Mouse (Mus musculus): ENCODE results near the gene Usp21. TPM values are rescaled to one million over a fixed set of nuclear protein-coding genes. Genes with fewer than 3 reads are reported as not detected.

Usp21 gene
- total and polyA plus RNA-seq, 3 experiments, result 10.0 to 66.4 TPM; not detected in 1

- H3K9me3 ChIP-seq (replicated peaks; ENCODE audit: insufficient read depth, low read length), result no peaks in the 10 kb centered on the region
- no peak within 1 kb of the TSS for H3K27ac ChIP-seq (ENCODE audit: control insufficient read depth, low read depth, low read length)
- peaks cover 2 to 20% of the 10 kb centered on the region in 2 experiments; a peak in 3 of 4 replicates for H3K4me1 ChIP-seq (ENCODE audit: control insufficient read depth in 1 of 2, insufficient read depth in 2 of 2, low read length in 2 of 2)
- H3K4me3 ChIP-seq (ENCODE audit: control insufficient read depth in 1 of 2, insufficient read depth in 1 of 2, low read depth in 2 of 2, low read length in 2 of 2), result no peak within 1 kb of the TSS
- no peak for DNase-seq (ENCODE audit: low read depth, low spot score)
- peaks cover 0 to 3% of the 10 kb centered on the region in 2 experiments; a peak in 1 of 4 replicates for H3K27me3 ChIP-seq (ENCODE audit: control insufficient read depth in 1 of 2, insufficient read depth in 2 of 2, low read length in 2 of 2)
- peaks cover 11% of the 10 kb centered on the region for H3K79me2 ChIP-seq (ENCODE audit: control insufficient read depth, insufficient read depth, low read length, poor library complexity)
- no peak for TF ChIP-seq CHD2 (IDR thresholded peaks at IDR 0.05; ENCODE audit: low read length)
- TF ChIP-seq ZMIZ1 (IDR thresholded peaks at IDR 0.05; ENCODE audit: low read depth, low read length), result no peak
- TF ChIP-seq GABPA (IDR thresholded peaks at IDR 0.05; ENCODE audit: low read depth, low read length), result no peak
- TF ChIP-seq ELF1 (IDR thresholded peaks at IDR 0.05; ENCODE audit: low read depth, low read length), result no peak
- TF ChIP-seq EP300 (IDR thresholded peaks at IDR 0.05; ENCODE audit: low read depth in 1 of 2, low read length in 2 of 2), result no peak
- TF ChIP-seq POLR2AphosphoS2 (IDR thresholded peaks at IDR 0.05; ENCODE audit: low read length), result no peak
- TF ChIP-seq MAZ (IDR thresholded peaks at IDR 0.05; ENCODE audit: low read depth, low read length), result no peak
- no peak for TF ChIP-seq TAL1 (IDR thresholded peaks at IDR 0.05; ENCODE audit: low read length)
- no peak for TF ChIP-seq RAD21 (IDR thresholded peaks at IDR 0.05; ENCODE audit: low read depth, low read length)
- TF ChIP-seq E2F4 (IDR thresholded peaks at IDR 0.05; ENCODE audit: borderline replicate concordance, low read depth, low read length), result no peak
- no peak for TF ChIP-seq SMC3 (IDR thresholded peaks at IDR 0.05; ENCODE audit: low read depth, low read length)
- TF ChIP-seq TBP (IDR thresholded peaks at IDR 0.05; ENCODE audit: low read depth, low read length), result no peak
- no peak for TF ChIP-seq NRF1 (IDR thresholded peaks at IDR 0.05; ENCODE audit: insufficient read depth, low read depth, low read length, poor library complexity, severe bottlenecking)
- no peak within 1 kb of the TSS for H3K9ac ChIP-seq (ENCODE audit: control insufficient read depth, low read depth, low read length, poor library complexity, severe bottlenecking)
- peaks cover 0 to 9% of the 10 kb centered on the region in 2 experiments; a peak in 2 of 4 replicates for H3K36me3 ChIP-seq (ENCODE audit: control insufficient read depth in 1 of 2, insufficient read depth in 2 of 2, low read length in 2 of 2)
These were observed 37.7 kb downstream of the Usp21 start, which contains the start of gene Adamts4 for GRCm38 (mm10) chr1:171249913-171250600. TSS of gene Adamts4 (plus strand) at chr1:171250421.

DNA sequence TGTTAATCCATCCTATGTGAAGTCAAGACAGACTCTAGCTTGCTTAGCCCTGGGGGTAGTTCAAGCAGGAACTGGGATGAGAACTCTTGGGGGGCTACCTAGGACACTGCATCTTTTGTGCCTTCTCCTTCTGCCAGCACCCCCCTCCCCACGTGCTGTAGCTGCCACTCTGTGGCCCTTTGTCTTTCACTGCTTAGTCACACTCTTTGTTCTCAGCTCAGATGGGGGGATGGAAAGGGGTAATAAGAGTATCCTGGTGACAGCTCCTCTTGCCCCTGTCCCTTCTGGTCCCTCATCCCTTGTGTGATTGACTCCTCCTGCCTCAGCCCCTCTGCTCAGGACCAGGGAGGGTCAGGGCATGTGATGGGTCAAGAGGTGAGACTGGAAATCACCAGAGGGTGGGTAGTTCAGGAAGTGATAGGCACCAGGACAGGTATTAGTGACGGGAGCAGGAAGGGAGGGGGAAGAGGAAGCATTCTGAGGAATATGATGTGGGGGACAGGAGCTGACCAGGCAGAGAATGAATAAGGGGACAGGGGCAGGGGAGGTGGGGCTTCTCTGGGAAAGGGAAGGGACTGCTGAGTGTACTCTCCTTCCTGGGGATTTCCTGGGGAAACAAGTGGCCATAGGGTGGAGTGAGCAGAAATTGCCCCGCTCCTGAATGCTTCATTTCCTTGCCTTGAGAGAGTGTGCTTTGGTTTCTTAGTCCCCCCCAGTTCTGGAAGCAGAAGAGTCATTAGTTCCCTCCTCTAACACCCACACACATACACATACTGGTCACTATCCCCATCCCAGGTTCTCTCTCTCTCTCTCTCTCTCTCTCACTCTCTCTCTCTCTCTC lies 39.2 kb downstream of the Usp21 start:
- TF ChIP-seq ZMIZ1 (IDR thresholded peaks at IDR 0.05; ENCODE audit: low read depth, low read length) (no peak), USF1 (IDR thresholded peaks at IDR 0.05; ENCODE audit: low read depth, low read length) (no peak), MYC (IDR thresholded peaks at IDR 0.05; ENCODE audit: low read depth, low read length) (no peak), ETS1 (IDR thresholded peaks at IDR 0.05; ENCODE audit: low read depth, low read length) (no peak), CTCF (IDR thresholded peaks at IDR 0.05 in 2 of 3, conservative IDR thresholded peaks at IDR 0.05 in 1 of 3; ENCODE audit: control insufficient read depth in 1 of 3, insufficient read depth in 1 of 3, low read depth in 2 of 3, low read length in 3 of 3, poor library complexity in 1 of 3, severe bottlenecking in 1 of 3) (no peak), USF2 (IDR thresholded peaks at IDR 0.05; ENCODE audit: borderline replicate concordance in 1 of 2, insufficient read depth in 1 of 2, low read depth in 1 of 2, low read length in 2 of 2) (no peak)
- H3K27ac ChIP-seq (ENCODE audit: control insufficient read depth, low read depth, low read length), result no peak overlapping the region
- peaks cover 2 to 21% of the 10 kb centered on the region in 2 experiments; a peak in 3 of 4 replicates for H3K4me1 ChIP-seq (ENCODE audit: control insufficient read depth in 1 of 2, insufficient read depth in 2 of 2, low read length in 2 of 2)
- H3K4me3 ChIP-seq (ENCODE audit: control insufficient read depth in 1 of 2, insufficient read depth in 1 of 2, low read depth in 2 of 2, low read length in 2 of 2), result no peak overlapping the region
- no peaks in the 10 kb centered on the region for H3K9me3 ChIP-seq (replicated peaks; ENCODE audit: insufficient read depth, low read length)
- H3K9ac ChIP-seq (ENCODE audit: control insufficient read depth, low read depth, low read length, poor library complexity, severe bottlenecking), result no peak overlapping the region
- DNase-seq (ENCODE audit: low read depth, low spot score), result no peak
- H3K27me3 ChIP-seq (ENCODE audit: control insufficient read depth in 1 of 2, insufficient read depth in 2 of 2, low read length in 2 of 2), result peaks cover 0 to 1% of the 10 kb centered on the region in 2 experiments; a peak in 1 of 4 replicates
- H3K79me2 ChIP-seq (ENCODE audit: control insufficient read depth, insufficient read depth, low read length, poor library complexity), result peaks cover 11% of the 10 kb centered on the region
- H3K36me3 ChIP-seq (ENCODE audit: control insufficient read depth in 1 of 2, insufficient read depth in 2 of 2, low read length in 2 of 2), result peaks cover 0 to 12% of the 10 kb centered on the region in 2 experiments; a peak in 2 of 4 replicates
